In genomic region chr10:100148123-100148522, GRCm38 (mm10) we compare ENCODE assay signal across 25 mouse cellular contexts.
DNase-seq lines count a peak whose midpoint lies in the region; ATAC-seq and TF ChIP-seq lines count a peak whose summit lies in the region.
"Had no signal": no experiment of that assay in that cellular context is flagged by ENCODE, and none has a peak within 500 bp of the region (broad histone marks: within the 10 kb centered on the region; RNA-seq: fewer than 3 reads in every experiment).

No protein-coding gene starts in this region.

- H3K36me3 ChIP-seq in splenic B cell, adult 2 months (ENCODE audit: control insufficient read depth, insufficient read depth, low read length, poor library complexity, severe bottlenecking), result no peaks in the 10 kb centered on the region
- no peaks in the 10 kb centered on the region for H3K36me3 ChIP-seq in intestine, postnatal 0 days (ENCODE audit: control insufficient read depth, insufficient read depth)
- no peaks in the 10 kb centered on the region for H3K36me3 ChIP-seq in hindbrain, embryonic 11.5 days (ENCODE audit: control insufficient read depth, insufficient read depth, low read length)
- H3K36me3 ChIP-seq: embryonic facial prominence, embryonic 13.5 days; embryonic facial prominence, embryonic 15.5 days; forebrain, embryonic 10.5 days; forebrain, embryonic 15.5 days had no signal

- H3K4me3 ChIP-seq in intestine, postnatal 0 days (ENCODE audit: low read depth, low read length), result no peak overlapping the region
- no peak overlapping the region for H3K4me3 ChIP-seq in hindbrain, embryonic 11.5 days (ENCODE audit: low read depth, low read length)
- H3K4me3 ChIP-seq: embryonic facial prominence, embryonic 13.5 days; embryonic facial prominence, embryonic 15.5 days; erythroblast, embryonic 14.5 days; forebrain, embryonic 10.5 days; forebrain, embryonic 13.5 days; forebrain, embryonic 15.5 days had no signal

- WGBS in intestine, postnatal 0 days, result 90% methylated on average over 6 of the region's 6 CpGs
- WGBS in hindbrain, embryonic 11.5 days, result 93% methylated on average over 6 of the region's 6 CpGs

- H3K4me1 ChIP-seq in intestine, postnatal 0 days (replicated peaks; ENCODE audit: control insufficient read depth, insufficient read depth, low read length), result no peaks in the 10 kb centered on the region
- no peaks in the 10 kb centered on the region for H3K4me1 ChIP-seq in hindbrain, embryonic 11.5 days (replicated peaks; ENCODE audit: control insufficient read depth, insufficient read depth, low read length)
- H3K4me1 ChIP-seq: embryonic facial prominence, embryonic 13.5 days; embryonic facial prominence, embryonic 15.5 days; forebrain, embryonic 10.5 days; forebrain, embryonic 13.5 days; forebrain, embryonic 15.5 days had no signal

- no peak for TF ChIP-seq CTCF in intestine, postnatal 0 days (IDR thresholded peaks at IDR 0.05; ENCODE audit: low read depth)

- H3K4me2 ChIP-seq in intestine, postnatal 0 days (replicated peaks; ENCODE audit: low read depth), result no peak overlapping the region
- no peak overlapping the region for H3K4me2 ChIP-seq in hindbrain, embryonic 11.5 days (replicated peaks; ENCODE audit: low read depth, low read length)
- H3K4me2 ChIP-seq: embryonic facial prominence, embryonic 13.5 days; embryonic facial prominence, embryonic 15.5 days; forebrain, embryonic 13.5 days; forebrain, embryonic 15.5 days had no signal

- peak; percentile 90 for DNase-seq in A20 (ENCODE audit: low read depth, low spot score)
- DNase-seq in splenic B cell, adult 2 months (ENCODE audit: low read depth, low spot score), result peak; percentile 24
- DNase-seq in hindbrain, embryonic 11.5 days (ENCODE audit: low spot score), result no peak
- no peak for DNase-seq in ovary, postnatal 36 days (ENCODE audit: low spot score)
- DNase-seq: adrenal gland, adult 8-10 months; adrenal gland, postnatal 14 days; adrenal gland, postnatal 36 days; cerebellum, adult 11-12 months; cerebellum, adult 2 months; cerebellum, adult 9-10 months; cerebellum, postnatal 10 days; cerebellum, postnatal 25 days; embryo, embryonic 11 days; forebrain, postnatal 0 days had no signal

- H3K27ac ChIP-seq in intestine, postnatal 0 days (ENCODE audit: low read depth, low read length), result no peak overlapping the region
- H3K27ac ChIP-seq in hindbrain, embryonic 11.5 days (ENCODE audit: low read depth, low read length), result no peak overlapping the region
- H3K27ac ChIP-seq: embryonic facial prominence, embryonic 13.5 days; embryonic facial prominence, embryonic 15.5 days; forebrain, embryonic 10.5 days; forebrain, embryonic 13.5 days; forebrain, embryonic 15.5 days had no signal

- no peaks in the 10 kb centered on the region for H3K27me3 ChIP-seq in splenic B cell, adult 2 months (ENCODE audit: control insufficient read depth, insufficient read depth, low read length, poor library complexity, severe bottlenecking)
- H3K27me3 ChIP-seq in intestine, postnatal 0 days (replicated peaks; ENCODE audit: control insufficient read depth, insufficient read depth, low read length), result no peaks in the 10 kb centered on the region
- H3K27me3 ChIP-seq in hindbrain, embryonic 11.5 days (ENCODE audit: control insufficient read depth, insufficient read depth, low read length), result no peaks in the 10 kb centered on the region
- H3K27me3 ChIP-seq: embryonic facial prominence, embryonic 13.5 days; embryonic facial prominence, embryonic 15.5 days; forebrain, embryonic 13.5 days; forebrain, embryonic 15.5 days; Patski had no signal

- H3K9me3 ChIP-seq in intestine, postnatal 0 days (ENCODE audit: control insufficient read depth), result no peaks in the 10 kb centered on the region
- H3K9me3 ChIP-seq in hindbrain, embryonic 11.5 days (ENCODE audit: control insufficient read depth, low read length), result no peaks in the 10 kb centered on the region
- H3K9me3 ChIP-seq: embryonic facial prominence, embryonic 13.5 days; embryonic facial prominence, embryonic 15.5 days; forebrain, embryonic 10.5 days; forebrain, embryonic 13.5 days; forebrain, embryonic 15.5 days had no signal

- H3K9ac ChIP-seq in intestine, postnatal 0 days (ENCODE audit: low read depth, low read length), result no peak overlapping the region
- H3K9ac ChIP-seq in hindbrain, embryonic 11.5 days (ENCODE audit: low read depth, low read length), result no peak overlapping the region
- H3K9ac ChIP-seq: embryonic facial prominence, embryonic 13.5 days; embryonic facial prominence, embryonic 15.5 days; forebrain, embryonic 13.5 days; forebrain, embryonic 15.5 days; forebrain, postnatal 0 days had no signal

- peak; percentile 68; the same call in 1 of the 2 replicates for ATAC-seq in common myeloid progenitor, adult 5-6 weeks (replicated peaks; ENCODE audit: low read depth, poor library complexity, severe bottlenecking)
- ATAC-seq in hematopoietic stem cell, adult 5-6 weeks (replicated peaks in 1 of 2; ENCODE audit: insufficient read depth in 1 of 2, low FRiP score in 2 of 2, low TSS enrichment in 1 of 2, low read depth in 1 of 2, poor library complexity in 2 of 2, severe bottlenecking in 2 of 2), result peak; percentile 37 to 64; a peak in 2 of 4 replicates
- no peak for ATAC-seq in intestine, postnatal 0 days
- no peak for ATAC-seq in hindbrain, embryonic 11.5 days (ENCODE audit: low FRiP score)
- ATAC-seq: activated CD4-positive, CD25-positive, alpha-beta regulatory T cell, adult 4 months; forebrain, embryonic 13.5 days; forebrain, embryonic 15.5 days; forebrain, postnatal 0 days; Patski had no signal

Comparison
In these comparisons a context has a peak if more than half of its experiments do, and no peak if none do; other contexts are left out.
1. DNase-seq: peak in A20 (single experiment) and splenic B cell, adult 2 months (single experiment); none in hindbrain, embryonic 11.5 days (single experiment) and ovary, postnatal 36 days (single experiment).
2. ATAC-seq: peak in common myeloid progenitor, adult 5-6 weeks (single experiment) and hematopoietic stem cell, adult 5-6 weeks (2 of 2); none in intestine, postnatal 0 days (single experiment) and hindbrain, embryonic 11.5 days (single experiment).